Mouse (Mus musculus) spleen, adult 12 weeks (tissue): ENCODE measurements around the gene Myo5a.

Experiments
- DNase-seq: peaks from one replicate; pipeline ENCODE4 v3.0.0; 2022; ENCODE audit warnings: low spot score

Gene Myo5a

DNA sequence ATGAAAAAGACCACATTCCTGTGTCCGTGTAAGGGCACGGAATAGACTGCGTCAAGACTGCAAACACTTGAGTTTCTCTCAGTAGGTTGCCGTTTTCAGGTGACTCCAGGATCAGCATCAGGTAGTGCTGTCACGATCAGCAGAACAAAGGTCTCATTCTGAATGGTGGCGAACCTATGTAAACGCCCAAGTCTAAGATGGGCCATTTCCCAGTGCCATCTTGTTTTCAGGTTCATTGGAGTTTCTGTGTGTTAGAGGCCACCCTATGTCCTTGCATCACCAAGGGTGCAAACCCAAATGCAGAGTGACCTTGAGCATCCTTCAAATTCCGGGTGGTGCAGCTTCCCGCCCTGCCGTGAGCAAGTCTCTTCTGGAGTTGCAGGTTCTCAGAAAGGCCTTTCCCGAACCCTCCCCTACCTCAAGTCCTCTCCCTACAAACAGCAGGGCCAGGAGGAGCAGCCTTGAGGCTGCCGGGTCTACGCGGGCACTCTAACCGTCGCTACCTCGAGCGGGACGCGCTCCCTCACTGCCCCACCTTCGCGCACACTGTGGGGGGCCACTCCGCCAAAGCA, at the start of gene Myo5a:
Gene Myo5a (plus strand): TSS at position 559 of the 572 bp plus-strand sequence.
- DNase-seq: no peak

DNA sequence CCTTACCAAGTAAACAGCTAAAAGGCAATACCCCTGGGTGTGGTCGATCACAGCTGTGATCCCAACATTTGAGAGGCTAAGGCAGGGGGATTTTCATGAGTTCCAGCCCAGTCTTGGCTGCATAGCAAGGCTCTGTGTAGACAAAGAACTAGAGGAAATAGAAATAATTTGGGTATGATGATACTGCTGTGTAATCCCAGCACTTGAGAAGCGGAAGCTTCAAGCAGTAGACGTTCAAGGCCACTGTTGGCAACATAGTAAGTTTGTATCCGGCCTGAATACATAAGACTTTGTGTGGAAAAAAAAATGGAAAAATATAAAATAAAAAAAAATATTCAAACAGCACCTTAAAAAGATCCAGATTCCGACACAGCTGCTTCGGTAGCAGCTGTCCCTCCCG, 48.3 kb upstream of the Myo5a start:
- no peak for DNase-seq

DNA sequence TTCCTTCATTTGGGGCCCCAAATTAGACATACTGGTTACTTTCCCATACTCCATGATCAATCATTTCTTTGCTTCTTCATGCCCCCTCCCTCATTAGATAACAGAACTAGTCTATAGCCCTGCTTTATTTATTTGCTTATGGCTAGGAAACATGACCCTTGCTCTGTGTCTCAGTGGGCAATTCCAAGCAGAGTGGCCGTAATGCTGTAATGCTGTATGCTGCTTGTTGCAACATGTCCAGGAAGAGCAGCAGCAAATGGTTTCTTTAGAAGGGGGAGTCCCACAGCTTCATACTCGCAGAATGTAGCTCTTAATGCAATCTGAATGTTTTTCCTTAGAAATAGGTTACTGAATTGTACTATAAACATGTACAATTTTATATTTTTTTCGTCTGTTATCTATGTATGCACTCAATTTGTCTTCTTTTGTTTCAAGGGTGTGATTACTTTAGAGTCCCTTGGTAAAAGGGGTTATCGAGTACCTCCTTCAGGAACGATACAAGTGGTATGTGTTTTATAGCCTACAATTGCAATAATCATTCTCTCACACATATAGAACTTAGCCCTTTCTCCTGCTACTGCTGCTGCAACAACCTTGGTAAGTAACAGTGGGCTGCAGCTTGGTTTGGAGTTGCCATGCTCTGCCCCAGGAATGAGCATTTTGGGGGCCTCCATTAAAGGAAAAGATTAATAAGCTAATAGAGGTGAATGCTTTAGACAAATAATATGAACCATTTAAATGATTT, 47.5 kb upstream of the Myo5a start:
- DNase-seq: no peak

DNA sequence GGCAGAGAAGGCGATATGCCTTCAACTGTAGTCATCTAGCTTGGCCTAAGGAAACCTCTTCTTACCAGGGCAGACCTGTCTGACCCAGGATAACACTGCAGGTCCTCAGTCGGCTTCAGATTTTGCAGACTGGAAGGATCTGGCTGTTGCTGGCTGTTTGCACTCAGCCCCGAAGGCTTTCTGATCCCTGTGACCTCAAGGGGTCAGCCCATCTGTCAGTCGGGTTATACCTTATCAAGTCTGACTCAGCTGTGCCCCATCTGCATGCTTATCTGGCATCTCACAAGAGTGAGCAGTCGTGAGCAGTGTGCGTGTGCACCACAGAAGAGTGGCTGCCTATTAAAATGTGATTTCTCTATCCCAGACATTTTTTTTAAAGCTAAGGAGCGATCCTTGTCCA, 46.7 kb upstream of the Myo5a start:
- DNase-seq: no peak

DNA sequence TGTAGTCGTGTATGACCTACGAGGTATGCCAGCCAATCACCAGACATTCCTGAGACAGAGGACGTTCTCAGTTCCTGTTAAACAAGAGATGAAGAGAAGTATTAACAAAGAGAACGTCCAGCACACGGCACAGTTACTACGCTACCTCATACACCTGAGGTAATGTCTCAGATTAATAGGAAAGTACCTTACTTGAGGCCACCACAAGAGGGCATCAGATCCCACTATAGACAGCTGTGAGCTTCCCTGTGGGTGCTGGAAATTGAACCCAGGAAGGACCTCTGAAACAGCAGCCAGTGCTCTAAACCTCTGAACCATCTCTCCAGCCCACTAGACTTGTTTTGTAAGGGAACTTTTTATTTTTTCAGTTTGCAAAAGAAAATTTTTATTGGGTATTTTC, 45.1 kb upstream of the Myo5a start:
- no peak for DNase-seq

DNA sequence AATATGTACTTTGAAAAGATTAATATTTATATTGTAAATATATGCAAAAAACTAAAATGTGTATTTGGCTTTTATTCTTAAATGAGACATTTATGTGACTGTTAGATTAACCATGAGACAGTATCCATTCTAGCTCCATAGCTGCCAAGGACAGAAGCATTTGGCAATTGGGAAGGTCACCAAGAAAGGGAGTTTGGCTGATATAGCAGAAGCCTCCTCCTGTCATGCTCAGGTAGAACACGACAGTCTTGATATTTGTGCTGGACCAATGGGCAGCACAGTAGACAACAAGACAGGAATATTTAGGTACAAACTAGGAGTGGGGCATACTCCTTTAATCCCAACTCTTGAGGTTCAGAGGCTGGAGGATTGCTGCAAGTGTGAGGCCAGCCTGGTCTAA, 38.4 kb upstream of the Myo5a start:
- DNase-seq: no peak

DNA sequence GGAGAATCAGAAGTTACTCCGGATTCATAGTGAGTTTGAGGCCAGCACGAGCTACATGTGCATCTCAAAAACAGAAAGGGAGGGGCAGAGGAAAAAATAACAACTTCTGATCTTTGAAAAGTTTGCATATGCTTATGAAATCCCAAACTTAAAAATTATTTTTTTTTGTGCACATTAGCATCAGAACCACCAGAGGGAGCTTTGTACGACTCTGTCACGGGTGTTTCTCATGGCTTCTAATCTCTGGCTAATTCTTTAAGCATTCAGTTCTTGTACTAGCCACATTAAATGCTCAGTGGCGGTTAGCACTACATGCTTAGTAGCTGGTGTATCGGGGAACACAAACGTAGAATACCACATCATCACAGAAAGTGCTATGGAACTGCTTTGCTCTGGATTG, 37.7 kb upstream of the Myo5a start:
- DNase-seq: no peak

DNA sequence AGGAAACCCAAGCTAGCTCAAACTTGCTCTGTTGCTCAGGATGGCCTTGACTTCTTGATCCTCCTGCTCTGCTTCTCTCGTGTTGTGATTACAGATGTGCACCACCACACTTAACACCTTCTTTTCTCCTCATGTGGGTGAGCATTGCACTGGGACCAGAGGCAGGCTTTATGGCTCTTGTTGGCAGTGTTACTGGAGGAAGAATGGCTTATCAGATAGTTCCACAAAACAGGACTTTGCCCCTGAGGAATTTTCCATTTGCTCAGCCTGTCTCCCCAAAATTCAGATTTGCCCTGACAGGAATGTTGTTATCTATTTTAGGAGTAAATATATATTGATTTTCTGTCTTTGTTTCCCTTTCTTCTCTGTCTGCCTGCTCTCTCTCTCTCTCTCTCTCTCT, 36.1 kb upstream of the Myo5a start:
- no peak for DNase-seq

DNA sequence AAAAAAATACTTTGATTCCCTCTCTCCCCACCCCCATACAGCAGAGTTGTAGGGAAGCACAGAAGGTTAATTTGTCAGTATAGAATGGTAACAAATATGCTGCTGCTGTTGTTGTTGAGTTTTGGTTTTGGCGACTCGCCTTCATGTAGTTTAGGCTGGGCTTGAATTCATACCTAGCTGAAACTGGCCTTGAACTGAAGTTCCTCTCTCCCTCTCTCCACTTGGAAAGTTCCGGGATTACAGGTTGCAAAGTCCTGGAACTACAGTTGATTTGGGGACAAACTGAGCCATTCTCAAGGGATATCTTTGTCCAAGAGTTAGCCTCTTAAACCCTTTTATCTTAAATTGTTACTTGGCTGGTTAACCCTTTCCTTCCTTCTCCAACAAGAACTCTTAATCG, 34.9 kb upstream of the Myo5a start:
- no peak for DNase-seq

DNA sequence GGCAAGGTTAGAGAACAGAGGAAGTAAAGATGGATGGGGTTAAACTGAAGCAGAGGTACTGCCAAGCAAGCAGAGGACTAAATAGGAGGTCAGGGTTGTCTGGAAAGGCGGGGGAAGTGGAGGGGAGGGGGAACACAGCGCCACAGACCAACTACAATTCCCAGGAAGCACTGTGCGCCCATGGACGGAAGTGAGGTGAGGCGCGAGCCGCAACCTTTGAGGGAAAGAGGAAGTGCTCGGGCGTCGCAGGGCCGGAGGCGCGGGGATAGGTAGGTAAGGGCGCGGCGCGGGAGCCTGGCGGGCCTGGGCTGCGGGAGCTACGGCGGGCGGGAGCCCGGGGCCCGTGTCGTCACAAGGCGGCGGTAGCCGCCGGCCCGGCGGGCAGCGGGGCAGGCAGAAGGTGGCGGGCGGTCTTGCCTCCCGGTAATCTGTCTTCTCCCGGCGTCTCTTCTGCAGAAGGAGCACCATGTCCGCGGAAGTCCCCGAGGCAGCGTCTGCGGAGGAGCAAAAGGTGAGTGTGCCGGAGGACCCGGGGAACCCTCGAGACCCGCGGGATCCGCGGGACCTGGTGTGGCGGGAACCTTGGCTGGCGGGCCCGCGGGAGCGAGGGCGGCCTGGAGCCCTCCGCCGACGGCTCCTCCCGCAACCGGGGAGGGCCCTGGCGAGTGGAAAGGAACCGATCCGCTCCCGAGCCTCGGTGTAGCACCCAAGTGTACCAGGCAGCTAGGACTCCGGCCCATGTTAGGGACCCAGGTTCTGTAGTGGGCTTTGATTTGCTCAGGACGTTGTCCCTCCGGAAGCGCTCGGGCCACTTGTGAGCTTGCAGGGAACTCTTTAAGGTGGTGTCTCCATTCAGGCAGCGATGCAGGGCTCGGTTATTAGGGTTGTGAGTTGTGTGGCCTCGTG, 33.1 kb upstream of the Myo5a start, which contains the start of gene Arpp19:
Gene Arpp19 (plus strand): TSS at position 164 of the 906 bp plus-strand sequence.
- peak; percentile 67 for DNase-seq

DNA sequence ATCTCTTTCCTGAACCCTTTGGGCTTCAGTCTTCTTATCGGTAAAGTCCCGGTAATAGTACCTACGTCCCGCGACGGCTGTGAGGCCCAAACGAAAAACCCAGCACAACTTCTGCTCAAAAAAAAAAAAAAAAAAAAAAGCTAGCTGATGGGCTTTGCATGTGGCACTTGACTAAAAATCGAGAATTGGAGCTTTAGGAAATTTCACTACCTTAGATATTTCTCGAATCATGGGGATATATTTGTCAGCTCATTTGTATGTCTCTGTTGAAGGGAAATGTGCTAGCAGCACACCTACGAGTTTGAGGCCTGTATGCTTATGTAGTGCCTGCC, 32.5 kb upstream of the Myo5a start:
- DNase-seq: no peak

DNA sequence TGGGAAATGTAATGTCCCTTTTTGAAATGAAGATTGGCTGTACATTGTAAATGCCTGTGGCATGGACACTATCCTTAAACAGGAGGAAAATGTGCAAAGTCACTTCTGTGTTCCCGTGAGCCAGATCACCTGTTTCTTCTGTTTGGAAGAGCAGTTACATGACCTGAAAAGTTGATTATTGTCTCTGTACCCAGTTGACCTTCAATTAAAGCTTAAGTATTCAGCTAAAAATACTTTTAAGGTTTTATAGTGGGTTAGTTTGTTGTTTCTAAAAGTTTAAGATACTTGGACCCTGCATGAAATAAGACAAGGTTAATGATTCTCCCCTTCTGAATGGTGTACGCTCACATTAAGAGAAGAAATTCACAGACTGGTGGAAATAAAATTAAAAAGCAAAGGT, 30.2 kb upstream of the Myo5a start:
- DNase-seq: no peak

DNA sequence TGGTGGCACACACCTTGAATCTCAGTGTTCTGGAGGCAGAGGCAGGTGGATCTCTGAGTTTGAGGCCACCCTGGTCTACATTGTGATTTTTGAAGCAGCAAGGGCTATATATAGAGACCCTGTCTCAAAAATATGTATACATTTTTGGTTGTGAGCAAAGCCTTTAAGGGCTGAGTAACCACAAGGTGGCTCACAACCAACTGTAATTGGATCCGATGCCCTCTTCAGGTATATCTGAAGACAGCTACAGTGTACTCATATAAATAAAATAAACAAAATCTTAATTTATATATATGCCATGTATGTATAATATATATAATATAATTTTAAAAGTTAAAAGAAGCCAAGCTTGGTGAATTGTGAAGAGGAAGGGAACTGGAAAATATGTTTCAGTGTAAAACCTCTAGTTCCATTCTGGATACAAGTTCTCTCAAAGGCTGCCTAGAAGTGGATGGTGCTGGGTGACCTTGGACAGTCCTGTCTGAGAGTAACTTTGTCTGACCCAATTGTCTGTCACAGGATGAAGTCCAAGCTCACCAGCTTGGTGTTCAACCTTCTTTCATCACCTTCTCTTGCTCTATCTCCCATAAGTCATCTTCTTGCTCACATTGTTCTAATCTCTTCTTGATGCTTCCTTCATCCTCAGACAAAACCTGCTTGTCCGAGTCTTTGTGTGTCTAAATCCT, 28.8 kb upstream of the Myo5a start:
- no peak for DNase-seq

DNA sequence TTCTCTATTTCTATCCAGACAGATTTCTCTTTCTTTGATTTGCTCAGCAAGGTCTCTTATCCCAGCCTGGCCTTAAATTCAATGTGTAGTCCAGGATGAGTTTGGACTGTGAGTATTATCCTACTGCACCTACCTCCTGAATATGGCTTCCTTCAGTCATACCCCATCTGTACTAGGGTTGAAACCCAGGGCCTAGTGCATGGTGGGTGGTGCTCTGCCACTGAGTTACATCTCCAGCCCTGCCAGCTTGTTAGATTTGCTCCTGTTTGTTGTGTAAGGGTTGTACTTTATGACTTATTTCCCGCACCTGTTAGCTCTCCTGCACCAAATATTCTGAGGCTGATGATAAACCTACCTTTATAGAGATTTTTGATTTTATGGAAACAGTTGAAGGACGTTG, 27.6 kb upstream of the Myo5a start:
- no peak for DNase-seq

DNA sequence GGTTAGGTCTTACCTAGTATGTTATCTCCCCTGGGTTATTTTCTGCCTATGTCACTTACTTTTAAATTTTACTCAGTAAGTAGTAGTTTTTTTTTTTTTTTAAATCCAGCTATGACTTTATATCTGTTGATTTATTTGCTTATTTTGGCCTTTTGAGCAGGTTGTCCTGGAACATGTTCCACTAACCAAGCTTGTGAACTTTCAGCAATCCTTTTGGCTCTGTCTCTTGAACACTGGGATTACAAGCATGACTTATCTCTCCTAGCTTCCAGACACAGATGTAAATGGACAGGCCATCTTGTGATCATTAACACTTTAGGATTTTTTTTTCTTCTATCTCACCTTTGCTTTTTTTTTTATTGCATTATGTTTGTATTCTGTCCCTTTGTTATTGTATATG, 23.7 kb upstream of the Myo5a start:
- DNase-seq: no peak

DNA sequence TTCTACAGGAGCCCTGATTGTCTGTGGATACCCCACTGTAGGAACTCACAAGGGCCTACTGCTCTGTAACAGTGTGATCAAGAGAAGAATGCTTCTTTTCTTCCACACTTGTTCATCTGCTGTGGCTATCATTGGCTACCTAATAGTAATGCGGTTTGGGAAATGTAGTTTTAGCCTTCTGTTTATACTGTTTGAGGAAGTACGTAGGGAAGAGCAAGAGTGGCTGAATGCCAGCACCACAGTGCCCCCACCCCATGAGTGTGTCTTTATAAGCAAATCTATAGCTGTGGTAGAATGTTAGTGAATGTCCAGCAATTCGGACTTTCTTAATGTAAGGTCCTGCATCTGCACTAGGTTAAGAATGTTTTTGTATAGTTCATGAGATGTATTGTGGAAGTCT, 21.7 kb upstream of the Myo5a start:
- no peak for DNase-seq

DNA sequence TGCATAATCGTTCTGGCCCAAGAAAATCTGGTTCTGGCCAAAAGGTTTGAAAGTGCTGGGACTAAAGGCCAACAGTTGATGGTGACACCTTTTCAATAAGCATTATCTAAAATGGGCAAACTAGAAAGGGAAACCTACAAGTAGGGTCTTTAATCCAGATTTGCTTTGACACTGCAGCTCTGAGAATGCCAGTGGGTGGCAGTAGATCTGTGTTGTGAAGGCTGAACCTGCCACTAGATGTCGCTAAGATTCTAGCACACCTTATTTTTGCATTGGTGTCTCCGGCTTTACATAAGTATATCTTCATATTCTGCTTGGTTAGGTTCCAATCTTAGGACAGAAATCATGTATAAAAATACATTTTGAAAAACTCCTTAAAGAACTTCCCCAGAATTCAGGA, 20.8 kb upstream of the Myo5a start:
- DNase-seq: no peak

DNA sequence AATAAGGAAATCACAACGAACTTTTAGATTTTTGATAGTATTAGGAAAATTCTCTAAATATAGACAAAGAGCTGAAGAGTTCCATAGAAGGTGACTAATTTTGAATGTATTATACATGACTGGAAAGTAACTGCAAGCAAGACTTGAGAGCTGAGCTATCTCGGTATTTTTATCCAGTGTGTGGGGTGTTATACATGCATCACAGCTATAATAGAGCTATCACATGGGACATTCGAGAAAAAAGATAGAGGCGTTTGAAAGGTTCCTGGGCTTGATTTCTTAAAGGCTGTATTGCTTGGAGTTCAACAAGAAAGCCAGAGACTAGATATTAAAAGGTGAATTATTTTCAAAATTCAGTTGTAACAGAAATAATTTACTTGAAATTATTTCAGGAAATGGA, 19.0 kb upstream of the Myo5a start:
- no peak for DNase-seq

DNA sequence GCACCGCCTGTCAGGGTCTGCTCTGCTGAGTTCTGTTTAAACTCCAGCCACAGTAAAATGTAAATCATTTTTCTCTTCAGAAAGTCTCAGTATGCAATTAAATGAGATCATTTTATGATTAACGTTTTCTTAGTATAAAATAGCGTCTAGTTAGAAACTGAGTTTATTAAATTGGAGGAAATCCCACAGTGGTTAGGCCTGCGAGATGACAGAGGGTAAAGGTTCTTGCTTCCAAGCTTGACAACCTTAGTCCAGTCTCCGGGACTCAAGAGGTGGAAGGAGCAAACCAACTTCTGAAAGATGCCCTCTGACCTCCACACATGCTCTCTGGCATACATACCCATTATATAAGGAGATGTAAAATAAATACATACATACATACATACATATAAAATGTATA, 15.8 kb upstream of the Myo5a start:
- no peak for DNase-seq

DNA sequence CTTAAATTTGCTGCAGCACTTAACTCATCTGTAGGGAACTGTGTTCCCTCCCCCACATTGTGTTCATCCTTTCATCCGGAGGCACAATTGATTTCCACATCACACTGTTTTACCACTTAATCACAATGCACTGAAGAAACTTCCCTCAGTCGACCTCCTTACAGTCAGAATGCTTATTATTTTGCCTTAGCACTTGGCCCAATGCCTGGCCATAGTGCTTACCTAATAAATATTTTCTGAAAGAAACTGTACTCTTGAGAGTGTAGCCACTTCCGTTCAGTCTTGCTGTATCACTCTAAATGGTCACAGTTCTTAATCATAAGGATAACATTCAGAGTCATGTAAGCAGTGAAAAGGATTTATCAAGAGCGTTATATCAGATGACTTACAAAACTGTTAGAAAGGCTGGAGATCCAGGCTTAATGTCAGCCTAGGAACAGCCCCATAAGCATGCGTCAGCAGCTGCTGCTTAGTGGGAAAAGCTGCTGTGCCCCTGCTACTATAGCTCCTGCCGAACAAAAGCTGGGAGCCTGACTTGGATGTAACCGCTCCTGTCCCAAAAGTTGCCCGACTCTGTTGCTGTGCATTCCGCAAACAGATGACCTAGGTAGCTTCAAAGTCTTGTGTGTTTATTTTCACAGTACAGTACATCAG, 6.0 kb upstream of the Myo5a start:
- no peak for DNase-seq

DNA sequence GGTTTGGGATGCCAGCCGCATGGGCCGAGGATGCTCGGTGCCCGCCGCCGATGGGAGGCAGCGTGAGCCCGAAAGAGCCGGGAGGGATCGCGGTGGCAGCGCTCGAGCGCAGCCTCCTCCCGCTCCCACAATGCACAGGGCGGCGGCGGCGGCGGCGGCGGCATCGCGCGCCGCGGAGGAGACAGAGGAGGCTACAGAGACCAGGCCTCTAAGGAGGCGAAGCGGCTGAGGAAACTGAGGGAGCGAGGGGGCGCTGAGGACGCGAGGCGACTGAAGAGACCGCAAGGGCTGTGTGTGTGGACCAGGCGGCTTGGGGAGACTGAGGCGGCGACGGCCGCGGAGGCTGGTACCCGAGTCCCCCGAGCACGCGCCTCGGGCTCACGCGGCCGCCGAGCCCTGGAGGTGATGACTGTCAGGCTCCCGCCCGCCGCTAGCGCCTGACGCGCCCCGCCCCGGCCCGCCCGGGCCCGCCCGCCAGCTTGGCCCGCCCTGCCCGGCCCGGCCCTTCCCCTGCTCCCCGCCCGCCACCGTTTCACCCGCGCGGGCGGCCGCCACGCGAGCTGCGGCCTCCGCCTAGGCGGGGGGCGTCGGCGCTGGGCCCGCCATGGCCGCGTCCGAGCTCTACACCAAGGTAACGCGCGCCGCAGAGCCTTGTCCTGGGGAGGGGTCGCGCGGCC, 352 bp downstream of the Myo5a start:
- peak; percentile 71 for DNase-seq
